Mouse (Mus musculus): ENCODE measurements around the gene Chst8. TPM values are rescaled to one million over a fixed set of nuclear protein-coding genes. Genes with fewer than 3 reads are reported as not detected.

The Chst8 gene
- polyA plus RNA-seq, 2 experiments: 0.80 to 1.3 TPM

- ATAC-seq (ENCODE audit: low FRiP score, low read depth): no peak
- no peaks in the 10 kb centered on the region; the same call in 1 of the 2 replicates for H3K4me1 ChIP-seq (ENCODE audit: control insufficient read depth, insufficient read depth, low read length)
- no peak overlapping the region for H3K4me2 ChIP-seq (replicated peaks; ENCODE audit: low read depth, low read length, severe bottlenecking)
- no peak for TF ChIP-seq POLR2A (IDR thresholded peaks at IDR 0.05; ENCODE audit: borderline replicate concordance, extremely low read depth, insufficient read depth, insufficient read length)
- no peak for DNase-seq (ENCODE audit: low spot score)
- H3K4me3 ChIP-seq (replicated peaks; ENCODE audit: low read length): no peak overlapping the region
- H3K9me3 ChIP-seq (ENCODE audit: control insufficient read depth, low read length): no peaks in the 10 kb centered on the region
- no peak overlapping the region for H3K27ac ChIP-seq (replicated peaks; ENCODE audit: low read depth, low read length)
- peaks cover 14% of the 10 kb centered on the region for H3K27me3 ChIP-seq (ENCODE audit: control insufficient read depth, insufficient read depth, low read length)
- H3K36me3 ChIP-seq (ENCODE audit: control insufficient read depth, insufficient read depth, low read length): no peaks in the 10 kb centered on the region
- WGBS: 78% methylated on average over 7 of the region's 7 CpGs
- H3K9ac ChIP-seq (ENCODE audit: low read depth, low read length, severe bottlenecking): no peak overlapping the region
Measured at GRCm38 (mm10) chr7:34816981-34817380, 4.5 kb upstream of the Chst8 start.

- Histone ChIP-seq H3K9me3 (ENCODE audit: control insufficient read depth, low read length) (no peaks in the 10 kb centered on the region), H3K4me1 (ENCODE audit: control insufficient read depth, insufficient read depth, low read length) (peaks cover 6% of the 10 kb centered on the region; the same call in 1 of the 2 replicates), H3K4me2 (replicated peaks; ENCODE audit: low read depth, low read length, severe bottlenecking) (no peak overlapping the region), H3K36me3 (ENCODE audit: control insufficient read depth, insufficient read depth, low read length) (no peaks in the 10 kb centered on the region), H3K27me3 (ENCODE audit: control insufficient read depth, insufficient read depth, low read length) (peaks cover 35% of the 10 kb centered on the region), H3K4me3 (replicated peaks; ENCODE audit: low read length) (no peak overlapping the region), H3K27ac (replicated peaks; ENCODE audit: low read depth, low read length) (no peak overlapping the region), H3K9ac (ENCODE audit: low read depth, low read length, severe bottlenecking) (no peak overlapping the region)
- TF ChIP-seq POLR2A (IDR thresholded peaks at IDR 0.05; ENCODE audit: borderline replicate concordance, extremely low read depth, insufficient read depth, insufficient read length): no peak
- 79% methylated on average over 3 of the region's 3 CpGs for WGBS
- ATAC-seq (ENCODE audit: low FRiP score, low read depth) (no peak), DNase-seq (ENCODE audit: low spot score) (no peak)
Measured at GRCm38 (mm10) chr7:34814801-34815200, 2.3 kb upstream of the Chst8 start.

- Histone ChIP-seq H3K4me3 (replicated peaks; ENCODE audit: low read length) (peak overlapping the region; percentile 57), H3K4me1 (ENCODE audit: control insufficient read depth, insufficient read depth, low read length) (peaks cover 6% of the 10 kb centered on the region; the same call in 1 of the 2 replicates), H3K9me3 (ENCODE audit: control insufficient read depth, low read length) (no peaks in the 10 kb centered on the region), H3K36me3 (ENCODE audit: control insufficient read depth, insufficient read depth, low read length) (no peaks in the 10 kb centered on the region), H3K27ac (replicated peaks; ENCODE audit: low read depth, low read length) (no peak overlapping the region), H3K4me2 (replicated peaks; ENCODE audit: low read depth, low read length, severe bottlenecking) (peak overlapping the region; percentile 94), H3K27me3 (ENCODE audit: control insufficient read depth, insufficient read depth, low read length) (peaks cover 45% of the 10 kb centered on the region), H3K9ac (ENCODE audit: low read depth, low read length, severe bottlenecking) (peak overlapping the region; percentile 48)
- no peak for DNase-seq (ENCODE audit: low spot score)
- 0 out of 2 replicates have a peak, but pooled peaks have one; percentile 28 for ATAC-seq (ENCODE audit: low FRiP score, low read depth)
- WGBS: 3% methylated on average over 56 of the region's 66 CpGs
- no peak for TF ChIP-seq POLR2A (IDR thresholded peaks at IDR 0.05; ENCODE audit: borderline replicate concordance, extremely low read depth, insufficient read depth, insufficient read length)
Measured at GRCm38 (mm10) chr7:34811531-34812526, 682 bp downstream of the Chst8 start.

- H3K4me2 ChIP-seq (replicated peaks; ENCODE audit: low read depth, low read length, severe bottlenecking): peak overlapping the region; percentile 94
- no peak for ATAC-seq (ENCODE audit: low FRiP score, low read depth)
- TF ChIP-seq POLR2A (IDR thresholded peaks at IDR 0.05; ENCODE audit: borderline replicate concordance, extremely low read depth, insufficient read depth, insufficient read length): no peak
- no peak overlapping the region for H3K9ac ChIP-seq (ENCODE audit: low read depth, low read length, severe bottlenecking)
- H3K27ac ChIP-seq (replicated peaks; ENCODE audit: low read depth, low read length): no peak overlapping the region
- peak overlapping the region; percentile 57 for H3K4me3 ChIP-seq (replicated peaks; ENCODE audit: low read length)
- peaks cover 6% of the 10 kb centered on the region; the same call in 1 of the 2 replicates for H3K4me1 ChIP-seq (ENCODE audit: control insufficient read depth, insufficient read depth, low read length)
- H3K27me3 ChIP-seq (ENCODE audit: control insufficient read depth, insufficient read depth, low read length): peaks cover 45% of the 10 kb centered on the region
- no peak for DNase-seq (ENCODE audit: low spot score)
- H3K36me3 ChIP-seq (ENCODE audit: control insufficient read depth, insufficient read depth, low read length): no peaks in the 10 kb centered on the region
- 6% methylated on average over 10 of the region's 10 CpGs for WGBS
- H3K9me3 ChIP-seq (ENCODE audit: control insufficient read depth, low read length): no peaks in the 10 kb centered on the region
Measured at GRCm38 (mm10) chr7:34811060-34811459, 1.5 kb downstream of the Chst8 start.

GRCm38 (mm10) chr7:34806307-34806706 lies 6.2 kb downstream of the Chst8 start:
- Histone ChIP-seq H3K9me3 (ENCODE audit: control insufficient read depth, low read length) (no peaks in the 10 kb centered on the region), H3K27ac (replicated peaks; ENCODE audit: low read depth, low read length) (no peak overlapping the region), H3K9ac (ENCODE audit: low read depth, low read length, severe bottlenecking) (no peak overlapping the region), H3K4me3 (replicated peaks; ENCODE audit: low read length) (no peak overlapping the region), H3K36me3 (ENCODE audit: control insufficient read depth, insufficient read depth, low read length) (no peaks in the 10 kb centered on the region), H3K4me1 (ENCODE audit: control insufficient read depth, insufficient read depth, low read length) (no peaks in the 10 kb centered on the region; the same call in 1 of the 2 replicates), H3K4me2 (replicated peaks; ENCODE audit: low read depth, low read length, severe bottlenecking) (no peak overlapping the region), H3K27me3 (ENCODE audit: control insufficient read depth, insufficient read depth, low read length) (peaks cover 25% of the 10 kb centered on the region)
- TF ChIP-seq POLR2A (IDR thresholded peaks at IDR 0.05; ENCODE audit: borderline replicate concordance, extremely low read depth, insufficient read depth, insufficient read length): no peak
- ATAC-seq (ENCODE audit: low FRiP score, low read depth) (no peak), DNase-seq (ENCODE audit: low spot score) (no peak)
- WGBS: 82% methylated on average over 6 of the region's 6 CpGs

Measured in limb, embryonic 14.5 days (tissue).